Mouse (Mus musculus): ENCODE results near the gene Hs3st1.
"Not testable (repeated sequence)": the region's sequence is repeated elsewhere in the genome, so short reads cannot be mapped to it uniquely, and the experiment has no call there.

Gene Hs3st1

GRCm38 (mm10) chr5:39755375-39755774 lies at the start of gene Hs3st1:
Hs3st1 (minus strand) TSS chr5:39755475.
- not testable (repeated sequence) for DNase-seq

- DNase-seq = no peak
Measured at GRCm38 (mm10) chr5:39804663-39805062, 49.4 kb upstream of the Hs3st1 start.

GRCm38 (mm10) chr5:39803941-39804340 lies 48.7 kb upstream of the Hs3st1 start:
- peak; percentile 16 to 35 for DNase-seq

- no peak for DNase-seq
Measured at GRCm38 (mm10) chr5:39803457-39803856, 48.2 kb upstream of the Hs3st1 start.

GRCm38 (mm10) chr5:39802110-39802509 lies 46.8 kb upstream of the Hs3st1 start:
- no peak for DNase-seq

GRCm38 (mm10) chr5:39777094-39777710 lies 21.9 kb upstream of the Hs3st1 start:
- DNase-seq = no peak

GRCm38 (mm10) chr5:39771680-39772348 lies 16.5 kb upstream of the Hs3st1 start:
- DNase-seq = no peak

GRCm38 (mm10) chr5:39761682-39762456 lies 6.6 kb upstream of the Hs3st1 start:
- DNase-seq = no peak

- DNase-seq = peak in 1 of 2 experiments; percentile 8
Measured at GRCm38 (mm10) chr5:39758890-39759475, 3.7 kb upstream of the Hs3st1 start.

- no peak for DNase-seq
Measured at GRCm38 (mm10) chr5:39736843-39737242, 18.4 kb downstream of the Hs3st1 start.

- no peak for DNase-seq
Measured at GRCm38 (mm10) chr5:39733750-39734443, 21.4 kb downstream of the Hs3st1 start.

GRCm38 (mm10) chr5:39733013-39733749 lies 22.1 kb downstream of the Hs3st1 start:
- no peak for DNase-seq

GRCm38 (mm10) chr5:39715694-39716550 lies 39.4 kb downstream of the Hs3st1 start:
- no peak for DNase-seq

GRCm38 (mm10) chr5:39715193-39715592 lies 40.1 kb downstream of the Hs3st1 start:
- peak; percentile 54 to 78 for DNase-seq

- DNase-seq = no peak
Measured at GRCm38 (mm10) chr5:39705539-39705938, 49.7 kb downstream of the Hs3st1 start.

- DNase-seq = no peak
Measured at GRCm38 (mm10) chr5:39660826-39661225, 94.4 kb downstream of the Hs3st1 start.

- no peak for DNase-seq
Measured at GRCm38 (mm10) chr5:39659417-39659816, 95.9 kb downstream of the Hs3st1 start.

- DNase-seq = no peak
Measured at GRCm38 (mm10) chr5:39644827-39645380, 110.4 kb downstream of the Hs3st1 start.

GRCm38 (mm10) chr5:39643924-39644826 lies 111.1 kb downstream of the Hs3st1 start:
- DNase-seq = peak; percentile 92 to 94

Data from kidney, postnatal 25 days (tissue).